Mouse (Mus musculus): Measurements from ENCODE around the gene Gas2l1. TPM values are rescaled to one million over a fixed set of nuclear protein-coding genes. Genes with fewer than 3 reads are reported as not detected.
A peak's percentile ranks its signal among the peaks of the same experiment; 100 is the strongest.

Gas2l1 gene
- polyA plus RNA-seq, 1 experiment from 2014 or later = 23.2 TPM

DNA sequence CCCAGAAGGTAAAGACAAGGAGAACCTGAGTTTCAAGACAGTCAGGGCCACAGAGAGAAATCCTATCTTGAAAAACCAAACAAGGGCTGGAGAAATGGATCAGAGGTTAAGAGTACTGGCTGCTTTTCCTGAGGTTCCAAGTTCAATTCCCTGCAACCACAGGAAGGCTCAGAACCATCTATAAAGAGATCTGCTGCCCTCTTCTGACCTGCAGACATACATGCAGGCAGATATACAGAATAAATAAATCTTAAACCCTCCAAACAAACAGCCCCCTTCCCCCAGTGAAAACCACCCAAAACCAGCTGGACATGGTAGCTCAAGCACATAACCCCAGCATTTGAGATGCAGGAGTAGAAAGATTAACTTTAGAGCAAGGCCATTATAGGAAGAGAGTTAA, 10.6 kb upstream of the Gas2l1 start:
- Histone ChIP-seq H3K9me3 (replicated peaks; ENCODE audit: control insufficient read depth, low read length) (no peaks in the 10 kb centered on the region), H3K36me3 (ENCODE audit: control insufficient read depth, insufficient read depth, low read length) (peaks cover 45% of the 10 kb centered on the region)
- ATAC-seq (replicated peaks; ENCODE audit: insufficient number of reproducible peaks, low FRiP score, low TSS enrichment) = no peak

GRCm38 (mm10) chr11:5074882-5075281, 9.8 kb upstream of the Gas2l1 start:
- H3K27ac ChIP-seq (ENCODE audit: low read depth, low read length) = no peak overlapping the region
- peaks cover 46% of the 10 kb centered on the region for H3K36me3 ChIP-seq (ENCODE audit: control insufficient read depth, insufficient read depth, low read length)
- WGBS (ENCODE audit: insufficient replicate concordance) = 83% methylated on average over 4 of the region's 4 CpGs
- H3K4me3 ChIP-seq (ENCODE audit: low read depth, low read length) = no peak overlapping the region
- no peak overlapping the region for H3K9ac ChIP-seq (ENCODE audit: low read depth, low read length)
- no peak for ATAC-seq (replicated peaks; ENCODE audit: insufficient number of reproducible peaks, low FRiP score, low TSS enrichment)
- no peaks in the 10 kb centered on the region for H3K9me3 ChIP-seq (replicated peaks; ENCODE audit: control insufficient read depth, low read length)
- H3K4me1 ChIP-seq (ENCODE audit: control insufficient read depth, insufficient read depth, low read length) = no peaks in the 10 kb centered on the region
- H3K4me2 ChIP-seq = no peak overlapping the region
- H3K27me3 ChIP-seq (ENCODE audit: control insufficient read depth, insufficient read depth, low read length) = no peaks in the 10 kb centered on the region

More for the DNA sequence above, 10.6 kb upstream of the Gas2l1 start:
- H3K27me3 ChIP-seq (ENCODE audit: control insufficient read depth, insufficient read depth, low read length) = no peaks in the 10 kb centered on the region
- no peaks in the 10 kb centered on the region for H3K4me1 ChIP-seq (ENCODE audit: control insufficient read depth, insufficient read depth, low read length)
- H3K4me2 ChIP-seq = no peak overlapping the region
- H3K27ac ChIP-seq (ENCODE audit: low read depth, low read length) = no peak overlapping the region
- H3K4me3 ChIP-seq (ENCODE audit: low read depth, low read length) = no peak overlapping the region
- no peak overlapping the region for H3K9ac ChIP-seq (ENCODE audit: low read depth, low read length)

DNA sequence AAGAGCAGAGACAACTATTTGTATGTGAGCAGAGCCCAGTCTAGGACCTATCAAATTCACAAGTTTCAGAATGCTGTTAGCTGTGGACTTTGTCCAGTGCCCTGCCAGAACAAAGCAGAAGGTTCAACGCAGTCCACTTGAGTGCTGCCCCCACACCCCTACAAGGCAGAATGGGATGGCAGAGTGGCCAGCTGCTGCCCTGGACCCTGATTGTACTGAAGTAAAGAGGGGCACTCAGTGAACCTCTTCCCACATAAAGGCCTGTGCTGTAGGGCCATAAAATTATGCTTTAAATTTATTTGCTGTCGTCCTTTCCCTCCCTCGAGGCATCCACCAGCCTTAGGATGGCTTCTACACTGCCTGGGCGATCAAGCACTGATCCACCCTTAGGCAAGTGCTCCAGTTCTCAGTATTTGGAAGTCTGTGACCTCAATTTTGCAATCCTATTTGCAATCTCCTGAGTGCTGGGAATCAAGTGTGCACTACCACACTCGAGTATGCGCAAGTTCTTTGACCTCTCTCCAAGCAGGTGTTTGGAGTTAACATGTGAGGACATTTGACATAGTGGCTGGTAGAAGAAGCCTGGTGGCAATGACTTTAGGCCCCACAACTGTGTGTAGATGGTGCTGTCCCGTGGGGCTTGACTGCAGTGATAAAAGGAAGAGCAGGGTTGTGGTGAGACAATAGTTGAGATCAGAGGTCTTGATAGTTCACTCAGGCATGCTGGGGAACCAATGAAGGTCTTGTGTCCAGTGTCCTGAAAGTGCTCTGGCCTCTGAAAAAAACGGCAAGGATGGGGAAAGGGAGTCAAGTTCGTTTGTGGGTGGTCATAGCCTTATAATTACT, 3.2 kb upstream of the Gas2l1 start:
- 85% methylated on average over 9 of the region's 9 CpGs for WGBS (ENCODE audit: insufficient replicate concordance)
- Histone ChIP-seq H3K9ac (ENCODE audit: low read depth, low read length) (no peak overlapping the region), H3K4me1 (ENCODE audit: control insufficient read depth, insufficient read depth, low read length) (peaks cover 10% of the 10 kb centered on the region), H3K27ac (ENCODE audit: low read depth, low read length) (no peak overlapping the region), H3K27me3 (ENCODE audit: control insufficient read depth, insufficient read depth, low read length) (peaks cover 10% of the 10 kb centered on the region), H3K9me3 (replicated peaks; ENCODE audit: control insufficient read depth, low read length) (no peaks in the 10 kb centered on the region), H3K4me3 (ENCODE audit: low read depth, low read length) (no peak overlapping the region), H3K36me3 (ENCODE audit: control insufficient read depth, insufficient read depth, low read length) (peaks cover 39% of the 10 kb centered on the region), H3K4me2 (no peak overlapping the region)
- no peak for ATAC-seq (replicated peaks; ENCODE audit: insufficient number of reproducible peaks, low FRiP score, low TSS enrichment)

DNA sequence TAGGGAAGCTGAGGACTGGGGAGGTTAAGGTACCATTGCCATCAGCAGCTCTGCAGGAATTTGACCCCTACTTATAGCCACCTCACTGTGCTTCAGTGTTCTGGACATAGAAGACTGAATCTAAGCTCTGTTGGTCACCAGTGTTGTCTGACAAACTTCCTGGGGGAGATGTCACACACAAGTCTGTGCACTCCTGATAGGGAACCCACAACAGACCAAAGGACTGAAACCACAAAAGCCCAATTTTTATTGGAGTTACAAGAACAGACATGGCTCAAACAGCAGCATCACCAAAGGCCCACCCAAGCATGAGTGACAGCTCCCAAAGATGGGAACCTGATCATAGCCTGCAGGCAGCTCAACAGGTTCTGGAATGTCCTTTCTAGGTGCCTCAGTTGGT, 1.9 kb upstream of the Gas2l1 start:
- H3K9ac ChIP-seq (ENCODE audit: low read depth, low read length) = no peak overlapping the region
- H3K4me1 ChIP-seq (ENCODE audit: control insufficient read depth, insufficient read depth, low read length) = peaks cover 14% of the 10 kb centered on the region
- no peak overlapping the region for H3K27ac ChIP-seq (ENCODE audit: low read depth, low read length)
- ATAC-seq (replicated peaks; ENCODE audit: insufficient number of reproducible peaks, low FRiP score, low TSS enrichment) = no peak
- H3K4me2 ChIP-seq = no peak overlapping the region
- H3K27me3 ChIP-seq (ENCODE audit: control insufficient read depth, insufficient read depth, low read length) = peaks cover 23% of the 10 kb centered on the region
- H3K36me3 ChIP-seq (ENCODE audit: control insufficient read depth, insufficient read depth, low read length) = peaks cover 28% of the 10 kb centered on the region
- no peak overlapping the region for H3K4me3 ChIP-seq (ENCODE audit: low read depth, low read length)
- no peaks in the 10 kb centered on the region for H3K9me3 ChIP-seq (replicated peaks; ENCODE audit: control insufficient read depth, low read length)

DNA sequence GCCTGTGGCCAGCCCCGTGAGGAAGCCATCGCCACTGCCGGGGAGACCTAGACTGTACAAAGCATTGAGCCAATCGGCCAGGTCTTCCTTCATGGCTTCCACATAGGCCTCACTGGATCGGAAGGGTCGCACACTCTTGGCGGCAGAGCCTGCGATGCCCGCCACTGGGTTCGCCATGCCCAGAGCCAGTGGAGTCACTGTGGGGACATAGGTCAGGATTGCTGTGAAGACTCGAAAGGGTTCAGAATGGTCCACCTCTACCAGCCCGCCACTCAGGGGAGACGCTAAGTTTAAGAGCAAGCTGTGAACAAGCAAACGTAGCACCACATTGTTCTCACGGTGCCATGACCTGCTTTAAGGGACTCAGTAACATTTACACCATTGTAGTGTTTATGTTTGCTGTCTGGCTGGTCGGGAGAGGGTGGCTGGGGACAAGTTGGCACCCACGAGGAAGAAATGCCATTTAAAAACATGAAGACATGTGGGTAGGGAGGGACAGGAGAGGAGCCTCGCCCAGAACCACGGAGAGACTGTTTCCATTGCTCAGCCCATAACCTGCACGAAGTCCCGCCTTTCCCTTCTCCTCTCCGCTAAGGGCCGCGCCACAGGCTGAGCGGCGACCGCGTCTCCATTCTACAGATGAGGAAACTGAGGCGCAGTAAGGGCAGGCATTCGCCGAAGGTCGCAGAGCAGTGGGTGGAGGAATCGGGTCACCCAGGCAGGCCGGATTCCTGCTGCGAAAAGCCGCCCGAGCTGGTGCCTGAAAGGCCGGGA, 658 bp downstream of the Gas2l1 start:
- peak overlapping the region; percentile 67 for H3K4me3 ChIP-seq (ENCODE audit: low read depth, low read length)
- whole genome bisulfite sequencing (ENCODE audit: insufficient replicate concordance) = 11% methylated on average over 38 of the region's 38 CpGs
- ATAC-seq (replicated peaks; ENCODE audit: insufficient number of reproducible peaks, low FRiP score, low TSS enrichment) = no peak
- H3K27me3 ChIP-seq (ENCODE audit: control insufficient read depth, insufficient read depth, low read length) = peaks cover 49% of the 10 kb centered on the region
- H3K36me3 ChIP-seq (ENCODE audit: control insufficient read depth, insufficient read depth, low read length) = peaks cover 11% of the 10 kb centered on the region
- H3K4me1 ChIP-seq (ENCODE audit: control insufficient read depth, insufficient read depth, low read length) = peaks cover 25% of the 10 kb centered on the region
- H3K9ac ChIP-seq (ENCODE audit: low read depth, low read length) = peak overlapping the region; percentile 79
- no peak overlapping the region for H3K27ac ChIP-seq (ENCODE audit: low read depth, low read length)
- H3K9me3 ChIP-seq (replicated peaks; ENCODE audit: control insufficient read depth, low read length) = no peaks in the 10 kb centered on the region
- H3K4me2 ChIP-seq = peak overlapping the region; percentile 82

- Histone ChIP-seq H3K4me3 (ENCODE audit: low read depth, low read length) (peak overlapping the region; percentile 67), H3K4me1 (ENCODE audit: control insufficient read depth, insufficient read depth, low read length) (peaks cover 32% of the 10 kb centered on the region), H3K9ac (ENCODE audit: low read depth, low read length) (0 out of 2 replicates have a peak overlapping the region, but pooled peaks have one; percentile 79), H3K27me3 (ENCODE audit: control insufficient read depth, insufficient read depth, low read length) (peaks cover 56% of the 10 kb centered on the region), H3K27ac (ENCODE audit: low read depth, low read length) (no peak overlapping the region), H3K36me3 (ENCODE audit: control insufficient read depth, insufficient read depth, low read length) (peaks cover 7% of the 10 kb centered on the region; the same call in 1 of the 2 replicates), H3K4me2 (peak overlapping the region; percentile 82), H3K9me3 (replicated peaks; ENCODE audit: control insufficient read depth, low read length) (no peaks in the 10 kb centered on the region)
- no peak for ATAC-seq (replicated peaks; ENCODE audit: insufficient number of reproducible peaks, low FRiP score, low TSS enrichment)
- 55% methylated on average over 31 of the region's 31 CpGs for WGBS (ENCODE audit: insufficient replicate concordance)
Measured at GRCm38 (mm10) chr11:5063561-5064281, 1.4 kb downstream of the Gas2l1 start.

DNA sequence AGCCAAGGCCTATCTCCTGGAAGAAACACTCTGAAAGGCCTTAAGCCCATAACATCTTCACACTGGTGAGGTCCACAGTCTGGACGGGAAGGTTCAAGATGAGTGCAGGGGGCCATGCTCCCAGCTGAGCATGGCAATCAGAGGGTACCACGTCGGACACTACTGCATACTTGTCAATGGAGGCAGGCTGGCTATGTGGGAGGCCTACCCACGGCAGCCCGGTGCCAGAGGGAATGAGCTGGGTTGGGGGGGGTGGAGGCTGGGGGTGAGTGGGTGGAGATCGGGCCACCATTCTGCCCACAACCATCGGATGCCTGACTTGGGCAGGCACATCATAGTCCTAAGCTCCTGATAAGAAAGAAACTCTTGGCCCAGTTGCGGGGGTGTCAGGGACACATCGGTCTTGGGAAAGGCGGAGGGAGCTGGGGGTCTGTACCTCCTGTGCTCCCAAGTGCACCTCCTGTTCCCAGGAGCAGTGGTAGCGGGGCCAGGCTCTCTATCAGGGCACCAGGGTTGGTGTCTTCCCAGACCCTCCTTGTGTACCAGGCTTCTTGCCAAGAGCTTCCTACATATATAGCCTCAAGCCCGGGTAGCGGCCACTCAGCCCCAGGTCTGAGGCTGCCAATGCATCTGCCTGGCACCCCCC, 2.1 kb downstream of the Gas2l1 start:
- Histone ChIP-seq H3K27ac (ENCODE audit: low read depth, low read length) (no peak overlapping the region), H3K4me2 (peak overlapping the region; percentile 14; the same call in 1 of the 2 replicates), H3K9me3 (replicated peaks; ENCODE audit: control insufficient read depth, low read length) (no peaks in the 10 kb centered on the region), H3K4me1 (ENCODE audit: control insufficient read depth, insufficient read depth, low read length) (peaks cover 36% of the 10 kb centered on the region), H3K27me3 (ENCODE audit: control insufficient read depth, insufficient read depth, low read length) (peaks cover 62% of the 10 kb centered on the region), H3K36me3 (ENCODE audit: control insufficient read depth, insufficient read depth, low read length) (no peaks in the 10 kb centered on the region; the same call in 1 of the 2 replicates), H3K9ac (ENCODE audit: low read depth, low read length) (no peak overlapping the region), H3K4me3 (ENCODE audit: low read depth, low read length) (no peak overlapping the region; the same call in 1 of the 2 replicates)
- 67% methylated on average over 13 of the region's 13 CpGs for WGBS (ENCODE audit: insufficient replicate concordance)
- ATAC-seq (replicated peaks; ENCODE audit: insufficient number of reproducible peaks, low FRiP score, low TSS enrichment) = no peak

GRCm38 (mm10) chr11:5062326-5062725, 2.8 kb downstream of the Gas2l1 start:
- H3K27ac ChIP-seq (ENCODE audit: low read depth, low read length) = no peak overlapping the region
- 23% methylated on average over 13 of the region's 13 CpGs for whole genome bisulfite sequencing (ENCODE audit: insufficient replicate concordance)
- no peaks in the 10 kb centered on the region for H3K36me3 ChIP-seq (ENCODE audit: control insufficient read depth, insufficient read depth, low read length)
- H3K9me3 ChIP-seq (replicated peaks; ENCODE audit: control insufficient read depth, low read length) = no peaks in the 10 kb centered on the region
- no peak for ATAC-seq (replicated peaks; ENCODE audit: insufficient number of reproducible peaks, low FRiP score, low TSS enrichment)
- H3K27me3 ChIP-seq (ENCODE audit: control insufficient read depth, insufficient read depth, low read length) = peaks cover 69% of the 10 kb centered on the region
- peak overlapping the region; percentile 43 for H3K4me3 ChIP-seq (ENCODE audit: low read depth, low read length)
- peak overlapping the region; percentile 67 for H3K4me2 ChIP-seq
- H3K4me1 ChIP-seq (ENCODE audit: control insufficient read depth, insufficient read depth, low read length) = peaks cover 40% of the 10 kb centered on the region
- peak overlapping the region; percentile 31; the same call in 1 of the 2 replicates for H3K9ac ChIP-seq (ENCODE audit: low read depth, low read length)

Measured in heart, embryonic 11.5 days (tissue).